In genomic region chr3:104009924-104010662, GRCm38 (mm10) we compare ENCODE assay signal across 16 mouse cellular contexts. TPM values are rescaled to one million over a fixed set of nuclear protein-coding genes. Genes with fewer than 3 reads are reported as not detected.
A peak's percentile ranks its signal among the peaks of the same experiment; 100 is the strongest.
DNase-seq lines count a peak whose midpoint lies in the region; ATAC-seq and TF ChIP-seq lines count a peak whose summit lies in the region.
"Had no signal": no experiment of that assay in that cellular context is flagged by ENCODE, and none has a peak within 500 bp of the region (broad histone marks: within the 10 kb centered on the region; RNA-seq: fewer than 3 reads in every experiment).

No protein-coding gene starts in this region.

- peak; percentile 17; the same call in 1 of the 2 replicates for TF ChIP-seq CTCF in hindbrain, postnatal 0 days (IDR thresholded peaks at IDR 0.05; ENCODE audit: low read depth)
- TF ChIP-seq CTCF in lung, embryonic 14.5 days (IDR thresholded peaks at IDR 0.05; ENCODE audit: low read depth): 0 out of 2 replicates have a peak, but pooled peaks have one; percentile 22
- peak; percentile 35 for TF ChIP-seq CTCF in Patski (IDR thresholded peaks at IDR 0.05)

- no peak for DNase-seq in hindbrain, postnatal 0 days (ENCODE audit: low spot score)
- no peak for DNase-seq in hindbrain, embryonic 10.5 days (ENCODE audit: low spot score)
- DNase-seq in lung, embryonic 14.5 days: no peak
- DNase-seq in lung, postnatal 36 days: no peak
- DNase-seq in Patski (ENCODE audit: low read depth, low spot score): no peak
- DNase-seq in retina, postnatal 1 day: peak; percentile 16
- DNase-seq in cerebellum, postnatal 10 days: no peak
- DNase-seq: adrenal gland, adult 8-10 months; cerebellum, adult 9-11 months; kidney, adult 8-10 months; right cerebral cortex, postnatal 14 days had no signal

- no peaks in the 10 kb centered on the region for H3K27me3 ChIP-seq in hindbrain, postnatal 0 days (ENCODE audit: insufficient read depth, low read length)
- no peaks in the 10 kb centered on the region for H3K27me3 ChIP-seq in hindbrain, embryonic 10.5 days (ENCODE audit: insufficient read depth, poor library complexity, severe bottlenecking)
- no peaks in the 10 kb centered on the region for H3K27me3 ChIP-seq in lung, embryonic 14.5 days (ENCODE audit: insufficient read depth, low read length)
- no peaks in the 10 kb centered on the region for H3K27me3 ChIP-seq in Patski
- H3K27me3 ChIP-seq: embryonic facial prominence, embryonic 13.5 days; heart, embryonic 12.5 days; hindbrain, embryonic 13.5 days; limb, embryonic 15.5 days; neural tube, embryonic 15.5 days had no signal

- H3K4me3 ChIP-seq in hindbrain, postnatal 0 days (ENCODE audit: low read length): no peak overlapping the region
- no peak overlapping the region for H3K4me3 ChIP-seq in hindbrain, embryonic 10.5 days
- no peak overlapping the region for H3K4me3 ChIP-seq in lung, embryonic 14.5 days (ENCODE audit: low read depth, low read length)
- H3K4me3 ChIP-seq: embryonic facial prominence, embryonic 13.5 days; heart, embryonic 12.5 days; hindbrain, embryonic 13.5 days; limb, embryonic 15.5 days; neural tube, embryonic 15.5 days had no signal

- no peak overlapping the region for H3K27ac ChIP-seq in hindbrain, postnatal 0 days
- H3K27ac ChIP-seq in hindbrain, embryonic 10.5 days: no peak overlapping the region
- H3K27ac ChIP-seq in lung, embryonic 14.5 days (ENCODE audit: low read depth): no peak overlapping the region
- H3K27ac ChIP-seq: embryonic facial prominence, embryonic 13.5 days; hindbrain, embryonic 13.5 days; limb, embryonic 15.5 days; neural tube, embryonic 15.5 days had no signal

- in situ Hi-C loops in Patski (cut with MboI; ENCODE audit: low pct_unique_long_range_greater_than_20kb): no loop called here

- ATAC-seq in hindbrain, postnatal 0 days: no peak
- ATAC-seq in lung, embryonic 14.5 days (ENCODE audit: insufficient read depth): no peak
- ATAC-seq in Patski: no peak

- POLR2A ChIA-PET in Patski (lab: Charles Lee): interaction anchor here (0.6 to 1.3 kb wide), 3 partner anchors 17 to 744 kb away, joined by 3 to 5 read pairs (median 3); no protein-coding TSS in a partner anchor

- no peak overlapping the region for H3K9ac ChIP-seq in hindbrain, postnatal 0 days (replicated peaks; ENCODE audit: low read length)
- H3K9ac ChIP-seq in lung, embryonic 14.5 days: no peak overlapping the region
- H3K9ac ChIP-seq: embryonic facial prominence, embryonic 13.5 days; heart, embryonic 12.5 days; hindbrain, embryonic 13.5 days; limb, embryonic 15.5 days; neural tube, embryonic 15.5 days had no signal

- no peak overlapping the region for H3K4me2 ChIP-seq in hindbrain, postnatal 0 days (ENCODE audit: low read depth, low read length)
- no peak overlapping the region for H3K4me2 ChIP-seq in lung, embryonic 14.5 days
- H3K4me2 ChIP-seq: embryonic facial prominence, embryonic 13.5 days; heart, embryonic 12.5 days; hindbrain, embryonic 13.5 days; limb, embryonic 15.5 days; neural tube, embryonic 15.5 days had no signal

- no peaks in the 10 kb centered on the region for H3K9me3 ChIP-seq in hindbrain, postnatal 0 days (ENCODE audit: low read length)
- no peaks in the 10 kb centered on the region for H3K9me3 ChIP-seq in hindbrain, embryonic 10.5 days
- H3K9me3 ChIP-seq in lung, embryonic 14.5 days (ENCODE audit: low read depth, low read length): no peaks in the 10 kb centered on the region
- H3K9me3 ChIP-seq: embryonic facial prominence, embryonic 13.5 days; heart, embryonic 12.5 days; hindbrain, embryonic 13.5 days; limb, embryonic 15.5 days; neural tube, embryonic 15.5 days had no signal

- H3K36me3 ChIP-seq in hindbrain, postnatal 0 days (ENCODE audit: insufficient read depth, low read length): peaks cover 13% of the 10 kb centered on the region
- peaks cover 61% of the 10 kb centered on the region for H3K36me3 ChIP-seq in hindbrain, embryonic 10.5 days
- peaks cover 55% of the 10 kb centered on the region for H3K36me3 ChIP-seq in lung, embryonic 14.5 days (ENCODE audit: insufficient read depth)

- 91% methylated on average over 5 of the region's 5 CpGs for WGBS in hindbrain, postnatal 0 days
- WGBS in hindbrain, embryonic 10.5 days: 93% methylated on average over 5 of the region's 5 CpGs
- WGBS in lung, embryonic 14.5 days: 86% methylated on average over 5 of the region's 5 CpGs

- H3K4me1 ChIP-seq in hindbrain, postnatal 0 days (ENCODE audit: insufficient read depth, low read length): no peaks in the 10 kb centered on the region
- no peaks in the 10 kb centered on the region for H3K4me1 ChIP-seq in hindbrain, embryonic 10.5 days (replicated peaks)
- no peaks in the 10 kb centered on the region for H3K4me1 ChIP-seq in lung, embryonic 14.5 days (ENCODE audit: insufficient read depth)
- H3K4me1 ChIP-seq: embryonic facial prominence, embryonic 13.5 days; limb, embryonic 15.5 days; neural tube, embryonic 15.5 days had no signal

- CTCF ChIA-PET in Patski (lab: Charles Lee): interaction anchor here (0.8 kb wide), 1 partner anchor 61 kb away, joined by 3 read pairs; no protein-coding TSS in a partner anchor

RNA-seq across cellular contexts. Expression of gene Phtf1, which starts 42.2 kb away (rescaled TPM):
- 24.0 and 25.0 TPM in 2 replicates for total RNA-seq in hindbrain, postnatal 0 days (2014; rRNA removed)
- polyA plus RNA-seq in hindbrain, postnatal 0 days (2015; fragmentation: Nextera tagmentation; extraction: Ambion mirVana): 18.4 and 18.6 TPM in 2 replicates
- 34.5 TPM in 2 replicates for polyA plus RNA-seq in hindbrain, embryonic 10.5 days (2016; fragmentation: Nextera tagmentation; extraction: Ambion mirVana)
- 36.9 and 38.8 TPM in 2 replicates for polyA plus RNA-seq in lung, embryonic 14.5 days (2014; fragmentation: Nextera tagmentation; extraction: Ambion mirVana)
- polyA plus RNA-seq in Patski (2021): 75.0 TPM
